Mouse (Mus musculus) lung, postnatal 14 days (tissue): ENCODE results near the gene Clk3.
A peak's percentile ranks its signal among the peaks of the same experiment; 100 is the strongest.

Experiments used
- DNase-seq: peaks from one replicate; pipeline ENCODE4 v3.0.0; 2021

The Clk3 gene

DNA sequence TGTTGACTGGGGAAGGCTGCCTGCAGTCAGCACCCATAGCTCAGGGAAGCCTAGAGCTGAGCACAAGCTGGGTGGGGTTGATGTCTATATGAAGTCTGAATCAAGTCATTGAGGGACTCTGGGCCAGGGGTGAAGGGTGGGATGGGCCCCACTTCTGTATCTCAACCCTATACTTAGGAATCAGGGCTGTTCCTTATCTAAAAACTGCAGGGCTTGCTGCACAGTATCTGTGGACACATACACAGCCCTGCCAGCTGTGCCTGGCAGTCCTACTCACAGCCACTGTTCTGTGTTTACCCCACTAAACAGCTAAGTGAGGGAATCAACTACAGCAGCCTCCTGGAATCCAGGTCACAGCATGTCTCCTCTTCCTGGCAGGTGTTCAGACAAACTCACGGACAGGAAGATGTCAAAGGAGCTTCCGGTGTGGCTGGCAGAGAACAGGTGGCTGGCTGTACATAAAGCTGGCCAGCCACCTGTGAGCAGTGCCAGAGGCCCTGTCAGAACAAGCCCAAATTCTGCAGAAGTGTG, 3.9 kb upstream of the Clk3 start:
- DNase-seq, result no peak

DNA sequence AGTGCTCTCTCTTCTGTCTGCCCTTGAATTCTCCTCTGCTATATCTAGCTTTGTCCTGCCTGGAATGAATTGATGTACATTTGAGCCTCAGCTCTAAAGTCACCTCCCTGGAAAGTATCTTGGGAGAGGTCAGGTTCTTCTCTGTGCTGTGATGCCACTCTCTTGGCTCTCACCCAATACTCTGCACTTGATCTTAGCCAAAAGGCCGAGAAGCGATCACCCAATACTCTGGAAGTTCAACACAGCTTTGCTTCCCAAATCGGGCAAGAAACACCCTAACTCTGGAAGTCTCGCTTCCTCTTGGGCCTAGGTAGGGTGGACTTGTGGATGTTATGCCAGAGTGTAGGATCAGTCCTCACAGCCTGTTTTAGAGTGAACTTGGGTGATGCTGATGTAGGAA, 1.6 kb upstream of the Clk3 start:
- DNase-seq, result no peak

DNA sequence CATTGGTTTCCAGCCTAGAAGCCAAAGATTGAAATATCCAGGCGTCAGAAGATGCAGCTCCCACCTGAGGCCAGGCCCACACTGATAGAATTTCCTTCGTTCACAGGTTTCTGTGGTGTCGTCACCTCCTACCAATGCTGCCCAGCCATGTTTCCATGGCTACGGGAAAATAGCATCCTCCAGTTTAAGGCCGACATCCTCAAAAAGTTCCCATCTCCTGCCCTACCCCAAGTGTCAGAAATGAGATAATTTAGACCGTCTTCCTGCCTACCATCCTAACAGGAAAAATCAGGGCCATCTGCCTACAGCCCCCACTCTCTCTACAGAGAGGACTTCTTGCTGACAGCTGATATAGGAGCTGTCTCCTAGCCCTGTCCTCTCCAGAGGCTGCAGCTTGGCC, 771 bp upstream of the Clk3 start:
- no peak for DNase-seq

DNA sequence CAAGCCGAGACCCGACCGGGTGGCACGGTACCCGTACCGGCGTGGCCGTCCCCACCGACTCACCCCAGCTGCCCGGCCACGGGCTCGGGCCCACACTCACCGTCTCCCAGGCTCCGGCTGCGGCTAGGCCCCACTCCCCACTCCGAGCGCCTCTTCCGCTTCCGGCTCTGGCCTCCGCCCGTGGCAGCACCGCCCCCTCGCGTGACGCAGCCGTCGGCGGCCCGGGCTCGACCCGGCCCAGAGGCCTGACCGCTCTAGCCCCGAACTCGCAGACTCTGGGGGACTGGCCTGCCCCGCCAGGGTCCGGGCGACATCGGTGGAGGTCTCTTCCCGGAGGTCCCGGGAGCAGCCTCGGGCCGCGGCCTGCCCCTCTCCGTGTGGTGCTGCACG, 691 bp downstream of the Clk3 start:
- DNase-seq, result peak; percentile 96

DNA sequence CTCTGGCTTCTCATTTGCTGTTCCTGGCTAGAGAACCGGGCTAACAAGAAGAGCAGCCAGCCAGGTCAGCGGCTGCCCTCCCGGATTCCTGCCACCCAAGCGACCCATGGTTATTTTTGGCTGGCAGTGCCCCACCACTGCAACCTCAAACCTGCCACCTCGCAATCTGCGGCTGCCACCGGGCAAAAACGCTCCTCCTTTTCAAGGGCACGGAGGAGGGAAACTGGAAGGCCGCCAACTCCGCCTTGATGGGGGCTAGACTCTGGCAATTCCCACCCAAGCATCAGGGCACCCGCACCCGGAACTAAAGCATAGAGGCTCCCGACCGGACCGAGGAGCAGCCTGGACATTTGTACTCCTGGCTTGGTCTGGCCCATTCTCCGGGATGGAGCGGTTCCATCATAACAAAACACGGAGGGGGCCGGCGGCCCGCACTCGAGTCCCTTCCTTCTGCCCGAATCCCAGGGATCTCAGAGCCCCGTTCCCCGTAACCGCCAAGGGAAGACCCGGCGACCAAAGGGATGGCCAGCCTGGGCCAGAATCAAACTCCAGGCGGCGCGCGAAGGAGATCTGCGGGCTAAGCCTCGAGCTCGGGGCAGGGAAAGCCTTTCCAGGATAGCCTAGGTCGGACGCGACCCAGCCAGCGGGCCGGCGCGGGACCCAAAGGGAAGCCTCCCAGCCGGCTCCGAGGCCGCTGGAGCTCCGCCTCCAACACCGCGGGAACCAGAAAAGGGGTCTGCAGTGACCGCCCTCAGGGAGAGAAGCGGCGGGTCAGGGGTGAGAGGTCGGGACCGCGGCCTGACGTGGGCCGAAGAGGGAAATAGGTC, 1.3 kb downstream of the Clk3 start:
- peak; percentile 71 for DNase-seq

DNA sequence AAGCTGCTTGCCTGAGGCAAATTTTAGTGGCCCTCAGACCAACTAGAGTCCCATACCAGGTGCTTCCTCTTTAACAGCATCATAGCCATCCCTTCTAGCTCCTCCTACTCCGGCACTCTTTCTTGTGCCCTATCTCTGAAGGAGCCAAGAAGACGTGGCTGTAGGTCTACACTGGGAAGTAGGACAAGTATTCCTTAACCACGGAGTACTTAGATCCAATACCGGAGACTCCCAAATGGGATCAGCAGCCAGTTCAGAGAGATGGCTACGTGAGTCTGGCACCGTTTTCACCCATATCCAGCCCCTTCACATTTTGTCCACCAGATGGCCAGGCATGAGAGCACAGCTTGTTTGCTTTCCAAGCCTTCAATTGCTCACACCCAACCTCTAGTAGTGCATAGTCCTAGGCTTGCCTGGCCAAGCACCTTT, 3.1 kb downstream of the Clk3 start:
- peak; percentile 60 for DNase-seq

DNA sequence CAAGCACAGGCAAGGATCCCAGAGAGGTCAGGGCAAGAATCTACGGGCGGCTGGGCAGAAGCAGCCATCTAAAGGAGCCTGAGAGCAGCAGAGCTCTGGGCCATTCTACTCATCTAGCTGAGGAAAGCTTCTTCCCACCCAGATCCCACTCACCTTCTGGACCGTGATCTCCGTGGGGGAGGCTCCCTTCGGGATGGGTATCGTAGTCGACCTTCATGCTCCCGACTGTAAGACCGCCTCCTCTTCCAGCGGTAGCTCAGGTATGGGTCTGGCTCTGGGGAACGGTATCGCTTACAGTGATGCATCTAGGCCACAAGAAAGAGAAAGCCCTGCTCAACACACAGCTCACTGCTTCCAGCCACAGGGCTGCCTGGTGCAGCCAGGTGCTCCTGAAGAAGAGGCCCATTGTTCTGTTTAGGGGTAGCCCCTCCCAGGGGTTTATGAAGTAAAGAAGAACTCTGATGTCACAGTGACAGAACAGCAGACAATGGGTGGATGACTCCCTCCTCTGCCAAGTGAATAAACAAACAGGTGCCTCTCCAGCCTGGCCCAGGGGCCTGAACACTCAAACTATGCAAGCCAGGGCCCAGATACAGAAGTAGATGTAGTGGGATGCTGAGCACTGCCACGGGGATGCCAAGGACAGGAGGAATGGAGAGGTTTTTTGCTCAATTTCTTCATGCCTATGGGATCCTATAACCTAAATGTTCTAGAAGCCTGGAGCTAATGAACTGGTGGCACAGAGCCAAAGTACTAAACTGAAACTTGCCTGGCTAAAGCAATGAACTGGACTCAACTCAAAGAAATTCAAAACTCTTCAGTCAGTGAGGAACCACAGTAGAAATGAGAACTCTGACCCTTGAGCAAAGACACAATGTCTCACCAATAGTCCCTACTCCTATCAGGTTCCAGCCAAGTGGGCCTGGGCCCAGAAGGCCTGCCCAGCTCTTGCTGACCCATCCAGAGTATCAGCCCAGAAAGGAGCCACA, 3.8 kb downstream of the Clk3 start:
- no peak for DNase-seq

DNA sequence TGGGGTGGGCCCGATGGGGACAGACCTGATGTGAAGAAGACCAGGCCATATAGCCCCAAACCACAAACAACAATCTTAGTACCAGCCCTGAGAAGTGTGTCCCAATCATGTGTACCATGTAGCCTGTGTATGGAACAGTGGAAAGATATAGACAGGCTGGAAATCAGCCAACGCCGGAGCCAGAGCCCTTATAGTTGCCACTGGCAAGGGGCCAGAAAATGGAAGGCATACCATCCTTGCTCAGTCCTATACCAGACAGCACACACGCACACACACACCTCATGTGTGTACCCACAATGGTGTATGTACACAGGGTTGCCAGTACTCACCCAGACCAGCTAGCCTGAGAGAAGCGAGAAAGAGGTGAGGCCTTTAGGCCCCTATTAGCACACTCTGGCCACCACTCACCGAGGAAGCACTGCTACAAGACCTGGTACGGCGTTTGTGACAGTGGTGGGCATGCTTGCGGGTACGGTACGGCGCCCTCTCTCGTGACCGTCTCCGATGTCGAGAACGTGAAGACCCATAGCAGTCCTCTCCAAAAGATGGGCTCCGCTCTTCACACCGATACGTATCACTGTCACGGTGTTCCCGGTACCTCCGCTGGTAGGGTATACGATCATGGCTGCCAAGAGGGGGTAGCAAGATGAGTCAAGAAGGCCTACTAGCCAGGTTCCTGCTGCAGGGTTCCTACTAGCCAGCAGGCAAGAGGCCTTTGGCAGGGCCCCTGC, 5.1 kb downstream of the Clk3 start:
- DNase-seq, result no peak

DNA sequence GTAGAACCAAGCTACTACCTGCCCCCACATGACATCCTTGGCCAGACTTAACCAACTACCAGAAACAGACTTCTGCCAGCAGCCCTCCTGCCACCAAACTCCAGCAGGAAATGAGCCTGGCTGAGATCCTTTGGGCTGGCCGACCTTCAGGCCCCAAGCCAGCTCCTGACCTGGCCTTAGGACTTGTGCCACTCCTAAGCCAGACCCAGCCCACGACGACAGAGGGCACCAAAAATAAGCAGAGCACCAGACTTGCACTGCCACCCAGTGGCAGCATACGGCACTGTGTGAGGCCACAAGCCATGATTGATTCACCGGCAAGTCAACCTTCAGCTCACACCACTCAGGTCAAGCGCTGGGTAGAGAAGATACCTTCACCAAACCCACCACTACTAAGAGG, 6.4 kb downstream of the Clk3 start:
- peak; percentile 82 for DNase-seq

DNA sequence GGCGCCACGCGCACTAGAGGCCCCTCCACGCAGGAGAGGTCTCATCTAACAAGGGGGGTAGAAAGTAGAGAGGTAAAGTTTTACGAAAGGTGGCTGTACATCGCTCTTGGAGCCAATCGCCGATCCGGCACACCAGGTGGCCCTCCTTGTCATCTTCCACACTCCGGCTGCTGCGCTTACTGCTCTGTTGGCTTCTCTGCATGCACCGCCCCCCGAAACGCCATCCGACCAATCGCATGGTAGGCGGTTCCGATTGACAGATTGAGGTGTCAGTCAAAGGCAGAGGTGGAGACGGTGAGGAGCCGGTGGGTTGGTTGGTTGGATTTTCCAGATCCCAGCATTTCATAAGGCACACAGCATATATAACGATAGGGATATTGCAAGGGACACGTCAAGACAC, 7.1 kb downstream of the Clk3 start:
- no peak for DNase-seq

DNA sequence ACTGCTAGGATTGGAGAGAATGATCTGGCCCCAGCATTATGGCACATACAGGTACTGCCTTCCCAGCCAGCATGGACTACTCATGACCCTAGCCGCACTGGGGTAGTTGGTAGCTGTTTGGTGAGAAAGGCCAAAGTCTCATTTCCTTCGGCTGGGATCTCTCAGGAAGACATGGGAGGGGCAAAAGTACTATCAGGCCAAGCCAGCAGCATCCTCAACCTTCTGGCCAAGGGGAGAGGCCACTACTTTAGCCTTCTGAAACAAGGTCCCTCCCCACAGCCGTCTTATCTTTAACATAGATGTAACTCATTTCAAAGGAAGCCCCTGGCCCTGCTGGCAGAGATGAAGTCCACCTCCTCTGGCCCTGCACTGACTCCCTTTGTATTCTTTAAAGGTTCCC, 8.1 kb downstream of the Clk3 start:
- DNase-seq, result no peak

DNA sequence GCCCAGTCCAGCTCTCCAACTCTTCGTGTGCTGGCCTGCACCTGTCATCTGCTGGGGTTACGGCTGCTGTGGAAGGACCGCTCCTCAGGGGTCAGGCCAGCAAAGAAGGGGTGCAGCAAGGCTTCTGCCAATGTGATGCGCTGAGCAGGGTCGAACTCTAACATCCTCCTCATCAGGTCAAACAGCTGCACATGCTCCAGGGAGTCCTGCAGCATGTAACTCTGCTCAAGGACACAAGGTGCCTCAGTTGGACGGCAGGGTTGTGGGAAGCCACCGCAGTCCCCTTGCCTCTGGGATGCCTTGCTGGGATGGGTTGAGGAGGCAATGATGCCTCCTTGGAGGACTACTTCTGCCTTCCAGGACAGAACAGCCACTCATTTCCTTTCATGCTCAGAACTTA, 14.8 kb downstream of the Clk3 start:
- no peak for DNase-seq

DNA sequence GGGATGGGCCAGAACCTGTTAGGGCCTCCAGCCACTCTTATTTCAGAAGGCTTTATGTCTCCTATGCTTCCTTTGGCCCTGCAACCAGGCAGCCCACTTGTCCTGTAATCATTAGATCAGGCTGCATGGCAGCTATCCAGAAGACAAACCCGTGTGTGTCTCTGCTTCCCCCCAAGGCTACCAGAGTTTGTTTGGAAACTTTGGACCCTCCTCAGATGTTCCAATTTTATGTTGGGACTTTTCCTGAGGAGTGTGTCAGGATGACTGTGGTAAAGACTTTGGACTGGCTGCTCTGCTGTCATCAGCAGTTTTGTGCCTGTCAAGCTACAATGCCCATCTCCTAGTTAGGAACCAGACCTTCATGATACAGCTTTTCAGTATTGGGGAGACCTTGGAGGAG, 16.8 kb downstream of the Clk3 start:
- no peak for DNase-seq

DNA sequence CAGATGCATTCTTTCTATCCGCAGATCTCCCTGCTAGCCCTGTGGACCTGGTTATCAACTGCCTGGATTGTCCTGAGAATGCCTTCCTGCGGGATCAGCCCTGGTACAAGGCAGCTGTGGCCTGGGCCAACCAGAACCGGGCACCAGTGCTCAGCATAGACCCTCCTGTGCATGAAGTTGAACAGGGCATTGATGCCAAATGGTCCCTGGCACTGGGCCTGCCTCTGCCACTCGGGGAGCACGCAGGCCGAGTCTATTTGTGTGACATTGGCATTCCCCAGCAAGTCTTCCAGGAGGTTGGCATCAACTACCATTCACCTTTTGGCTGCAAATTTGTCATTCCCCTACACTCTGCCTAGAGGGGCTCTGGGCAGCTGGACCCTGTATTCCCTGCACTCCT, 17.5 kb downstream of the Clk3 start:
- no peak for DNase-seq

DNA sequence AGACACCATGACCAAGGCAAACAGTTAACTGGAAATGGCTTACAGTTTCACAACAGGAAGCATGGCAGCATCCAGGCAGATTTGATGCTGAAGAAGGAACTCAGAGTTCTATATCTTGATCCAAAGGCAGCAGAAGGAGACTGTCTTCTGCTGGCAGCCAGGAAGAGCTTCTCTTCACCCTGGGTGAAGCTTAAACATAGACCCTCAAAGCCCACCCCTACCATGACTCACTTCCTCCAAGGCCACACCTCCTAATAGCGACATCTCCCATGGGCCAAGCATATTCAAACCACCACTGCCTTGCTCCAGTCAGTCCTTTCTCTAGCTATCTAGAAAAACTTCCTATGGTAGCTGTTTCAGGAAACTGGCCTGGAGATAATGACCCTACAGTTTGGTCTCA, 18.6 kb downstream of the Clk3 start:
- no peak for DNase-seq

DNA sequence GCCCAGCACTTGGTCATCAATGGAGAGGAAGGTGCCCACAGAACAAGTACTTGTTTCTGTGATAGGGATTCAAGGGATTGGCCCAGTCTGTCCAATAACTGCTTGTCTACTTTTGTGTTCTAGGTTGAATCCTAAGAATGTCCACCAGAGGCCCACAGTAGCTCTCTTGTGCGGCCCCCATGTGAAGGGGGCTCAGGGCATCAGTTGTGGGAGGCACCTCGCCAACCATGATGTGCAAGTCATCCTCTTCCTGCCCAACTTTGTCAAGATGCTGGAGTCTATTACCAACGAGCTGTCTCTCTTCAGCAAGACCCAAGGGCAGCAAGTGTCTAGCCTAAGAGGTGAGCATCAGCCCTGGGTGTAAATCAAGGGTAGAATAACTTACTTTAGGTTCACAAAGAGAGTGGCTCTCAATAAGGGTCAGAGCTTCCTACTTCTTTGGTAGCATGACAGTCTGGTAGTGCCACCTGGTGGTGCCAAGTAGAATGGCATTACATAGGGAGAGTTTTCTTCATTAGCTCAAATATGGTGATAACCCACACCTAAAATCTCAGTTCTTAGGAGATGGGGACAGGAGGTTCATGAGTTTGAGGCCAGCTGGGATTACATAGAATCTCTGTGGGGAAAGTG, 21.1 kb downstream of the Clk3 start:
- DNase-seq, result peak; percentile 58

DNA sequence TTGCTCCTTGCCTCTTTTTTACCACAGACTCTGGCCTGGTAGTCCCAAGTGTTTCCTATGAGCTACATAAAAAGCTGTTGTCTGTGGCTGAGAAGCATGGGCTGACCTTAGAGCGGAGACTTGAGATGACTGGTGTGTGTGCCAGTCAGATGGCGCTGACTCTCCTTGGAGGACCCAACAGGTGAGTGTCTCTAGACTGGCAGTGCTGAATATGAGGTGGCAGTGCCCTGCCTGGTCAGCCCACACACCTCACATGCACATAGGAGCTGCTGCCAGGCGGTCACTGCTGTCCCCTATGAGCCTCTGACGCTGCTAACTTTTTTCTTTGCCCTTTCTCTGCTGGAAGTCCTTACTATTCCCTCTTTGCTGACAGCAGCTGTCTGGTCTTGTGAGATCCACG, 25.8 kb downstream of the Clk3 start:
- DNase-seq, result no peak

DNA sequence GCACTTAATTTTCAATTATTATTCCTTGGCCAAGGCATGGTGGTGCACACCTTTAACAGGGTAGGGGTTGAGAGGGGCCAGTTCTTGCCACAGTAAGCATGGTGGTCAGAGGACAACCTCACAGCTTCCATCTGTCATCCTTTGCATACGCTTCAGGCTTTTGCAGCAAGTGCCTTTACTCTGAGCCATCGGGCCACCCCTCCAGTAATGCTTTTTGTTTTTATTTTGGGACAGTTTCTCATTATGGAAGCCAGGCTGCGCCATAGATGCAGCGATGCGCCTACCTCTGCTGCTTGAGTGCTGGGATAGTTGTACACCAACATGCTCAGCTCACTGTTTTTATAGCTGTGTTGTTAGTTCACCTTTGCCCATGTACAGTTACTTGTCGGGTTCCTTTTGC, 32.1 kb downstream of the Clk3 start:
- DNase-seq, result no peak

DNA sequence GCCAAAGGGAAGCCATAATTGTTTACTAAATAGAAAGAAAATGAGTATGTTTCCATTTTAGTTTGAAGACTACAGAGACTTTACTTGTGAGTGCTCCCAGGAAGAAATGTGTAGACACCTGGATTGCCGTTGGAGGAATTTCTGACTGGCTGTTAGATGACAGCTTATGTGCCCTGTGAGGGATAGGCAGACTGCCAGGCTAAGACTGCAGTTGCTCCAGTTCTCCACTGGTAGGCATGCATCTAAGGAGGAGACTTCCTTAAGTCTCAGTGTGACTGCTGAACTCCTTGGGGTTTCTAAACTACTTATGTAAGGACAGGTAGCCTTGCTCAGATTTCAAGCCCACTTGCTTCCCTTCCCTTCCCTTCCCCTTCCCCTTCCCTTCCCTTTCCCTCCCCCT, 37.3 kb downstream of the Clk3 start:
- DNase-seq, result no peak

DNA sequence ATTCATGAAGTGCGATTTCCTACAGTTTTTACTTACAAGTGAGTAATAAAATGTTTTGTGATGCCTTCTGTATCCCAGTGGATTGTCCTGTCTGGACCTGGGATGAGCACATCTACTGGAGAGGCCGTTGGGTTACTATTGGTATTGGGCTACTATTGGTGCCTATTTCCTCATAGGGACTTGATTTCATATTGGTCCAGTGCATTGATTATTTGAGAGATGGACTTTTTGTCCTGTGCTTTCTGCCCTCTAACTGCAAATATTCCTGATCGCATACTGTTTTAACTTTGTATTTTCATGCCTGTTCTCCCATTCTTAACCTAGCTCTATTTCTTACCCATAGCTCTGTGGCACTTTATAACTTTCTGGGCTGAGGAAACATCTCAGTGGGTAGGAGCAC, 41.0 kb downstream of the Clk3 start:
- no peak for DNase-seq

DNA sequence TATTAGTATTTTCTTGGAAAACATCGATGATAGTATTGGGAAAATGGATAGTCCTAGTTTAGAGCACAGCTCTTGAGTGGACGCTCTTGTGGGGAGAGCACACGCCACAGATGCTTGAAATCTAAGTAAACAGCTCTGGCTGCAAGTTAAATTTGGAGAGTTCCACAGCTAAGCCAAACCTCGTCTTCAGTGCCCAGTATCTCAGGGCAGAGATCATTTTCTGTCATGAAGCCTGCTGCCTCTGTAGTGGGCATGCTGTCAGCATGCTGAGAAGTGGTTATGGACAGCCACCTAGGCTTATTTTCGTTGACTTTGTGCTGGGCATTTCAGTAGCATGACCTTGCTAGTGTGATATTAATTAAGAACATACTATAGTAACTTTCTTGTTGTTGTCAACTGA, 41.9 kb downstream of the Clk3 start:
- no peak for DNase-seq

DNA sequence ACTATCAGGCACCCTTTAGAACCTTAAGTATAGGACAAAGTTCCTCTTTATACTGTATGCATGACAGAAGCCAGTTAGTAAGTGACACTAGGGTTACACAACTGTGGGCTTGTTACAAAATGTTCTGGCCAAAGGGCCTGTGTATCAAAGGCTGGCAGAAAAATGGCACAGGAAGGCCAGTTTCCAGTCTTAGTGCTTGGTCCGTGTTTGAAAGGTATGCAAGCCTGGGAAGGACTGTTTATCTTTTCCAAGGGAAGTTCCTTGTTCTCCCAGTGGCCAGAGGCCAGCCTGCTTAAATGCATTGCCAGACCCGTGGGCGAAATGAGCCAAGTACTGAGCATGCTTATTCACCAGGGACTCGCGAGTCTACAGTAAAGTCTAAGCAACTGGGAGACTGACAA, 42.3 kb downstream of the Clk3 start:
- peak; percentile 77 for DNase-seq

DNA sequence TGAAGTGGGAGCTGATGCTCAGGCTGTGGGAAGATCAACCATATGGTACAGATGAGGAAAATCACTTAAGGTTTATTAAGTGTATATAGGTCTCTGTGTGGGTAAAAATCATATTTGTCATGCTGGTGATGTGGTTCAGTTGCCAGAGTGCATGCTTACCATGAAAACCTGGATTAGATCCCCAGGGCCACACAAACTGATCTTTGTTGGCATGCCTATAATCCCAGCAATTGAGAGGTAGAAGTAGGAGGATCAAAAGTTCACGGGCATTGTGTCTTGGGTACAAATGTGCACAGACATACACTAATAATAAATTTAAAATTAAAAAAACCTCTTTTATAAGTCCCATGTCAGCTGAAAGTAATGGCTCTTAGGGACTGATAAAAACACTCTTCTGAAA, 43.3 kb downstream of the Clk3 start:
- DNase-seq, result no peak
